Mouse (Mus musculus): ENCODE measurements around the gene Slmap. TPM values are rescaled to one million over a fixed set of nuclear protein-coding genes. Genes with fewer than 3 reads are reported as not detected.

The Slmap gene
- polyA plus RNA-seq, 1 experiment from 2014 or later, result 25.5 TPM

GRCm38 (mm10) chr14:26376652-26377051 lies 158.1 kb downstream of the Slmap start:
- Histone ChIP-seq H3K4me2 (ENCODE audit: low read depth, low read length, severe bottlenecking) (no peak overlapping the region), H3K36me3 (ENCODE audit: control insufficient read depth, insufficient read depth, low read length) (no peaks in the 10 kb centered on the region)
- WGBS, result 2% methylated on average over 2 of the region's 2 CpGs

More at GRCm38 (mm10) chr14:26376652-26377051, 158.1 kb downstream of the Slmap start:
- DNase-seq (ENCODE audit: low spot score), result peak; percentile 86
- H3K9ac ChIP-seq (ENCODE audit: low read length), result no peak overlapping the region
- no peak for ATAC-seq (replicated peaks; ENCODE audit: low FRiP score)
- no peaks in the 10 kb centered on the region for H3K4me1 ChIP-seq (replicated peaks; ENCODE audit: control insufficient read depth, insufficient read depth, low read length)
- no peak overlapping the region for H3K27ac ChIP-seq (ENCODE audit: low read depth, low read length)
- H3K27me3 ChIP-seq (ENCODE audit: control insufficient read depth, insufficient read depth, low read length), result no peaks in the 10 kb centered on the region
- H3K9me3 ChIP-seq (ENCODE audit: control insufficient read depth, low read length), result no peaks in the 10 kb centered on the region
- H3K4me3 ChIP-seq (ENCODE audit: low read depth, low read length), result no peak overlapping the region

Other genes starting within 250 kb of the Slmap start
- 38.8 and 39.1 TPM in 2 replicates for gene Dennd6a, start 38.9 kb upstream of the Slmap start, polyA plus RNA-seq (2014; fragmentation: Nextera tagmentation; extraction: Ambion mirVana)
- 535 and 566 TPM in 2 replicates for gene Arf4, start 103.1 kb upstream of the Slmap start, polyA plus RNA-seq (2014; fragmentation: Nextera tagmentation; extraction: Ambion mirVana)
- gene Pde12, start 135.0 kb upstream of the Slmap start, polyA plus RNA-seq (2014; fragmentation: Nextera tagmentation; extraction: Ambion mirVana), result 12.9 and 13.4 TPM in 2 replicates
- gene Dnah12, start 158.3 kb upstream of the Slmap start, polyA plus RNA-seq (2014; fragmentation: Nextera tagmentation; extraction: Ambion mirVana), result 0.04 TPM in 1 of 2 replicates, not detected in the other